14 mouse cellular contexts compared by ENCODE assay signal in genomic region chr5:91293073-91293472, GRCm38 (mm10).
A peak's percentile ranks its signal among the peaks of the same experiment; 100 is the strongest.
DNase-seq lines count a peak whose midpoint lies in the region.
"Had no signal": no experiment of that assay in that cellular context is flagged by ENCODE, and none has a peak within 500 bp of the region (broad histone marks: within the 10 kb centered on the region; RNA-seq: fewer than 3 reads in every experiment).

No protein-coding gene starts in this region.

- peak; percentile 4 for DNase-seq in retina, embryonic 14.5 days (ENCODE audit: low spot score)
- no peak for DNase-seq in retina, postnatal 1 day
- peak; percentile 84 for DNase-seq in kidney, adult 9 months
- DNase-seq in kidney, postnatal 36 days: peak; percentile 64 to 86
- no peak for DNase-seq in thymus, adult 18-20 months
- no peak for DNase-seq in layer of hippocampus, adult 9-11 months
- DNase-seq in left cerebral cortex, postnatal 10 days (ENCODE audit: extremely low spot score in 1 of 2, low spot score in 2 of 2): no peak
- DNase-seq: cerebellum, adult 2 months; gastrocnemius, postnatal 36 days; heart, postnatal 4 days; left cerebral cortex, postnatal 4 days; liver, embryonic 13.5 days; right cerebral cortex, postnatal 14 days; thymus, postnatal 14 days had no signal

- intact Hi-C loops in left cerebral cortex, postnatal 10 days (cut with DNase I): no loop called here

Comparison
In these comparisons a context has a peak if more than half of its experiments do, and no peak if none do; other contexts are left out.
1. DNase-seq: peak in retina, embryonic 14.5 days (single experiment), kidney, adult 9 months (single experiment) and kidney, postnatal 36 days (2 of 2); none in retina, postnatal 1 day (single experiment), thymus, adult 18-20 months (0 of 2), layer of hippocampus, adult 9-11 months (single experiment) and left cerebral cortex, postnatal 10 days (0 of 2).